Mouse (Mus musculus): Measurements from ENCODE around the gene Myh3.

DNA sequence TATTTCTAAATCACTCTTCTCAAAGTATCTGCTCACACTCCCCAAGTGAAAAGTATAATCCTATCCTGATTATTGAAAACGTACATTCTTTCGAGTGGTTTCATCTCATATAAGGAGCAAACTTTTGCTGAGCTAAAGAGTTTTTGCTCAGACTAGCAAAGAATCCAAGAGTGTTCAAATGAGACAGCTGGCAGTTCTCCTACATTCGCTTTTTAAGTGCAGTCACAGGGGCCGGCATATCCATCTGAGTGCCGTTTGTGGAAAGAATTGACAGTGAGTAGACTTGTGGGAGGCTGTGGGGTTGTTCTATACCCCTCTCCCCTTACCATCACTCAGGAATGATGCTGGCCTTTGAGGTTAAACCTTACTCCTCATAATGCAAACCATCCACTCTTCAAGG is 62.1 kb downstream of the Myh3 start:
- TF ChIP-seq POLR2A (IDR thresholded peaks at IDR 0.05; ENCODE audit: insufficient read depth, low read length) (no peak), CTCF (IDR thresholded peaks at IDR 0.05; ENCODE audit: low read depth, low read length) (no peak), EP300 (IDR thresholded peaks at IDR 0.05; ENCODE audit: insufficient read depth, low read depth, low read length) (no peak)
